Mouse (Mus musculus): ENCODE data around the gene Lnpep. TPM values are rescaled to one million over a fixed set of nuclear protein-coding genes. Genes with fewer than 3 reads are reported as not detected.

The Lnpep gene
- total RNA-seq, 1 experiment, result 44.8 TPM

DNA sequence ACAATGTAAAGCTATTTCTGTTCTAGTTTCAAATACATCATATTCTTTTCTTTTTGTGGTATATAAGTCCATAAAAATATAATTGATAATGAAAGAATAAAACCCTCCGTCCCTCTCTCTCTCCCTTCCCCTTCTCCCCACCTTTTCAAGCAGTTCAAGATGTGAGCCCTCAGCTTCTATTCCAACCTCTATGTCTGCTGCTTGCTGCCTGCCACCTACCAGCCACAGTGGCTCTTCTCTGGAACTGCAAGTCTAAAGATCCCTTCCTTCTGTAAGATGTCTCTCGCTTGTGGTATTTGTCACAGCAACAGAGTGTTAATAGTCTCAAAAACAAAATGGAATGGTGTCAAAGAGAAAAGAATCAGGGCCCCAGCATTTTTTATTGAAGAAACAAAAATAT is 20.3 kb downstream of the Lnpep start:
- in situ Hi-C loops (cut with MboI; ENCODE audit: low sequenced_read_pairs in 2 of 2, unreplicated experiment in 2 of 2), result no loop called here

DNA sequence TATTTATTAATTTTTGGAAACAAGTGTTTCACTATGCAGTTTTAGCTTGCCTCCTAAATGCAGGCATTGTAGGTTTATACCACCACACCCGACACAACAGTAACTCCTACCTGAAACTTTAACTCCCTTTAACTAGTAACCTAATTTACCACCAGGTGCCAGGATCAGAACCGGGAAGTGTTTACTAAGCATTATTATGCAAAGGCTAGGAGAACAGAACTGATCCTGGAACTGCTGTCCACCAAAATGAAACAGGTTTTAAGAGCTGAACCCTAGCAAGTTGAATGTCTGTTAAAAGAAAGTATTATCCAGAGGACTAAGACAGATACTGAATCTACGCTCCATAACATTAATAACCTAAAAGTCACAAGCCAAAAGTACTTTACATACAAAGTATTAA is 21.2 kb downstream of the Lnpep start:
- DNase-seq (ENCODE audit: low read depth, low spot score), result no peak
- Histone ChIP-seq H3K4me3 (ENCODE audit: insufficient read depth in 1 of 2, low read depth in 1 of 2, low read length in 2 of 2, poor library complexity in 1 of 2, severe bottlenecking in 1 of 2) (no peak overlapping the region), H3K27ac (ENCODE audit: insufficient read depth, low read depth, low read length, poor library complexity, severe bottlenecking) (no peak overlapping the region), H3K9ac (ENCODE audit: insufficient read depth, low read depth, low read length, poor library complexity, severe bottlenecking) (no peak overlapping the region), H3K4me1 (ENCODE audit: control insufficient read depth in 2 of 2, insufficient read depth in 2 of 2, low read length in 2 of 2, poor library complexity in 1 of 2) (peaks cover 0 to 2% of the 10 kb centered on the region in 2 experiments; a peak in 1 of 4 replicates), H3K36me3 (ENCODE audit: control insufficient read depth, insufficient read depth, low read length, poor library complexity, severe bottlenecking) (no peaks in the 10 kb centered on the region; the same call in 1 of the 2 replicates), H3K9me3 (ENCODE audit: control insufficient read depth, insufficient read depth, low read depth, low read length) (no peaks in the 10 kb centered on the region)
- TF ChIP-seq HCFC1 (IDR thresholded peaks at IDR 0.05; ENCODE audit: borderline replicate concordance, insufficient read depth, low read length), result no peak
- TF ChIP-seq CHD2 (IDR thresholded peaks at IDR 0.05; ENCODE audit: low read depth, low read length), result no peak
- TF ChIP-seq MAFK (IDR thresholded peaks at IDR 0.05; ENCODE audit: insufficient read depth, low read depth, low read length), result no peak
- no peak for TF ChIP-seq ZNF384 (IDR thresholded peaks at IDR 0.05; ENCODE audit: low read depth, low read length)
- no peak for TF ChIP-seq ZC3H11A (IDR thresholded peaks at IDR 0.05; ENCODE audit: borderline replicate concordance, low read depth, low read length)
- in situ Hi-C loops (cut with MboI; ENCODE audit: low sequenced_read_pairs in 2 of 2, unreplicated experiment in 2 of 2), result no loop called here

More for the DNA sequence above, 20.3 kb downstream of the Lnpep start:
- TF ChIP-seq CHD2 (IDR thresholded peaks at IDR 0.05; ENCODE audit: low read depth, low read length) (no peak), HCFC1 (IDR thresholded peaks at IDR 0.05; ENCODE audit: borderline replicate concordance, insufficient read depth, low read length) (no peak), MAFK (IDR thresholded peaks at IDR 0.05; ENCODE audit: insufficient read depth, low read depth, low read length) (no peak), ZC3H11A (IDR thresholded peaks at IDR 0.05; ENCODE audit: borderline replicate concordance, low read depth, low read length) (no peak), ZNF384 (IDR thresholded peaks at IDR 0.05; ENCODE audit: low read depth, low read length) (no peak)
- Histone ChIP-seq H3K9me3 (ENCODE audit: control insufficient read depth, insufficient read depth, low read depth, low read length) (no peaks in the 10 kb centered on the region), H3K9ac (ENCODE audit: insufficient read depth, low read depth, low read length, poor library complexity, severe bottlenecking) (no peak overlapping the region), H3K4me1 (ENCODE audit: control insufficient read depth in 2 of 2, insufficient read depth in 2 of 2, low read length in 2 of 2, poor library complexity in 1 of 2) (peaks cover 0 to 2% of the 10 kb centered on the region in 2 experiments; a peak in 1 of 4 replicates), H3K36me3 (ENCODE audit: control insufficient read depth, insufficient read depth, low read length, poor library complexity, severe bottlenecking) (no peaks in the 10 kb centered on the region; the same call in 1 of the 2 replicates), H3K27ac (ENCODE audit: insufficient read depth, low read depth, low read length, poor library complexity, severe bottlenecking) (no peak overlapping the region), H3K4me3 (ENCODE audit: insufficient read depth in 1 of 2, low read depth in 1 of 2, low read length in 2 of 2, poor library complexity in 1 of 2, severe bottlenecking in 1 of 2) (no peak overlapping the region)
- no peak for DNase-seq (ENCODE audit: low read depth, low spot score)

DNA sequence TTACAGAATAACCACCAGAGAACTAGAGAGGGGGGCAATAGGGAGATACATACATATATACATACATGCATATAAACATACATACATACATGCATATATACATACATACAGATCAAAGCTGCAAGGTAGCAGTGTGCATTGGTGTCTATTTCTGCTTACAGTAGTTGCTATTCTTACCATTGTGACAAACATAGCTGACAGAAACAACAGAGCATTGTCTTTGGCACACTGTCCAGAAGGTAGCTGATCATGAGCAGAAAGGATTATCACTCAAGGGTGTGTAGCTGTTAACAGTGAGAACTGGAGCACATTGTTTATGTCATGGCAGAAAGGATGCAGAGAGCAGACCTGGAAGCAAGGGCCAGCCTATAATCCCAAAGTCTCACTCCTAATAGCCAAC is 22.1 kb downstream of the Lnpep start:
- Histone ChIP-seq H3K4me1 (ENCODE audit: control insufficient read depth in 2 of 2, insufficient read depth in 2 of 2, low read length in 2 of 2, poor library complexity in 1 of 2) (peaks cover 2% of the 10 kb centered on the region in 2 experiments; a peak in 1 of 4 replicates), H3K9me3 (ENCODE audit: control insufficient read depth, insufficient read depth, low read depth, low read length) (no peaks in the 10 kb centered on the region), H3K4me3 (ENCODE audit: insufficient read depth in 1 of 2, low read depth in 1 of 2, low read length in 2 of 2, poor library complexity in 1 of 2, severe bottlenecking in 1 of 2) (no peak overlapping the region), H3K36me3 (ENCODE audit: control insufficient read depth, insufficient read depth, low read length, poor library complexity, severe bottlenecking) (no peaks in the 10 kb centered on the region; the same call in 1 of the 2 replicates), H3K27ac (ENCODE audit: insufficient read depth, low read depth, low read length, poor library complexity, severe bottlenecking) (no peak overlapping the region), H3K9ac (ENCODE audit: insufficient read depth, low read depth, low read length, poor library complexity, severe bottlenecking) (no peak overlapping the region)
- no peak for TF ChIP-seq ZNF384 (IDR thresholded peaks at IDR 0.05; ENCODE audit: low read depth, low read length)
- no peak for TF ChIP-seq HCFC1 (IDR thresholded peaks at IDR 0.05; ENCODE audit: borderline replicate concordance, insufficient read depth, low read length)
- TF ChIP-seq MAFK (IDR thresholded peaks at IDR 0.05; ENCODE audit: insufficient read depth, low read depth, low read length), result no peak
- no peak for TF ChIP-seq ZC3H11A (IDR thresholded peaks at IDR 0.05; ENCODE audit: borderline replicate concordance, low read depth, low read length)
- TF ChIP-seq CHD2 (IDR thresholded peaks at IDR 0.05; ENCODE audit: low read depth, low read length), result no peak
- no peak for DNase-seq (ENCODE audit: low read depth, low spot score)
- in situ Hi-C loops (cut with MboI; ENCODE audit: low sequenced_read_pairs in 2 of 2, unreplicated experiment in 2 of 2), result no loop called here

DNA sequence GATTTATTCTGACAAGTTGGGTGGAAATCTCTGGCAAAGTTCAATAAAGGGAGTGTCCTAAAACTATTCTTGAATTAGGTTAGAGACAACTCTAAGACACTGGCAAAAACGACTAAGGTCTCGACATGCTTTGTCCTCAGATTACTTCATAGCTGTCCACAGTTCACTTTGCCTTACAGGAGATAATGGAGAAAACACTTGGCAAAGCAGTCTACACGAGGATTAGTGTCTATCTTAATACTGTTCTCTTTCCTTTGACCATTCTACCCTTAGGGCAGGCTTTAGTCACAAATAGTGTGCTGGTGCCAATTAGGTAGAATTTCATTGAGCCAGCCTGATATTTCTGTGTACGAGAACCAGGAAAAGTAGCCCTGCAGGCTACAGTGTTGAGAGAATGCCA is 22.5 kb downstream of the Lnpep start:
- TF ChIP-seq HCFC1 (IDR thresholded peaks at IDR 0.05; ENCODE audit: borderline replicate concordance, insufficient read depth, low read length) (no peak), ZC3H11A (IDR thresholded peaks at IDR 0.05; ENCODE audit: borderline replicate concordance, low read depth, low read length) (no peak), ZNF384 (IDR thresholded peaks at IDR 0.05; ENCODE audit: low read depth, low read length) (no peak), CHD2 (IDR thresholded peaks at IDR 0.05; ENCODE audit: low read depth, low read length) (no peak), MAFK (IDR thresholded peaks at IDR 0.05; ENCODE audit: insufficient read depth, low read depth, low read length) (no peak)
- Histone ChIP-seq H3K36me3 (ENCODE audit: control insufficient read depth, insufficient read depth, low read length, poor library complexity, severe bottlenecking) (no peaks in the 10 kb centered on the region; the same call in 1 of the 2 replicates), H3K9ac (ENCODE audit: insufficient read depth, low read depth, low read length, poor library complexity, severe bottlenecking) (no peak overlapping the region), H3K4me1 (ENCODE audit: control insufficient read depth in 2 of 2, insufficient read depth in 2 of 2, low read length in 2 of 2, poor library complexity in 1 of 2) (peaks cover 2% of the 10 kb centered on the region in 2 experiments; a peak in 1 of 4 replicates), H3K4me3 (ENCODE audit: insufficient read depth in 1 of 2, low read depth in 1 of 2, low read length in 2 of 2, poor library complexity in 1 of 2, severe bottlenecking in 1 of 2) (no peak overlapping the region), H3K27ac (ENCODE audit: insufficient read depth, low read depth, low read length, poor library complexity, severe bottlenecking) (no peak overlapping the region), H3K9me3 (ENCODE audit: control insufficient read depth, insufficient read depth, low read depth, low read length) (no peaks in the 10 kb centered on the region)
- no peak for DNase-seq (ENCODE audit: low read depth, low spot score)
- in situ Hi-C loops (cut with MboI; ENCODE audit: low sequenced_read_pairs in 2 of 2, unreplicated experiment in 2 of 2), result no loop called here

Data from ES-E14 (cell line).